Mouse (Mus musculus) CH12.LX (cell line): Measurements from ENCODE around the gene Gm595. TPM values are rescaled to one million over a fixed set of nuclear protein-coding genes. Genes with fewer than 3 reads are reported as not detected.

Source experiments
- DNase-seq: peaks from one replicate; pipeline ENCODE4 v3.0.0-alpha.2; 2013; ENCODE audit errors: extremely low read depth
- H3K27ac ChIP-seq: 2 replicates; pipeline ENCODE4 v1.5.1; 2012; ENCODE audit warnings: low read depth, mild to moderate bottlenecking, control low read depth, moderate library complexity; ENCODE audit not compliant: insufficient read depth
- H3K27me3 ChIP-seq: replicated peaks from 2 replicates; pipeline ENCODE3; 2012; ENCODE audit warnings: inconsistent platforms
- H3K36me3 ChIP-seq, 2 experiments: replicated peaks in 1 of 2; 2 replicates each; pipeline versions ENCODE3 to v1.6.1; 2012; ENCODE audit warnings: inconsistent platforms in 1 of 2, low read length in 1 of 2, mild to moderate bottlenecking in 1 of 2, mixed read lengths in 1 of 2, moderate library complexity in 1 of 2; ENCODE audit not compliant: control insufficient read depth in 1 of 2, insufficient read depth in 1 of 2
- H3K4me1 ChIP-seq, 2 experiments: 2 replicates each; pipeline ENCODE4 v1.6.1; 2012; ENCODE audit warnings: inconsistent platforms in 1 of 2, moderate library complexity in 1 of 2; ENCODE audit not compliant: insufficient read depth in 2 of 2, control insufficient read depth in 1 of 2
- H3K4me2 ChIP-seq: 2 replicates; pipeline ENCODE4 v1.6.1; 2012; ENCODE audit warnings: low read depth, mild to moderate bottlenecking, control low read depth; ENCODE audit not compliant: poor library complexity, insufficient read depth, severe bottlenecking
- H3K4me3 ChIP-seq, 3 experiments: fragments of 150-350 bp in 1 of 3; sonication (generic) in 1 of 3; replicated peaks in 1 of 3; 2 replicates each; pipeline versions ENCODE3 to v1.5.1; 2011 to 2012; ENCODE audit warnings: low read depth in 2 of 3, low read length in 2 of 3, mild to moderate bottlenecking in 2 of 3, moderate library complexity in 2 of 3, control low read depth in 1 of 3, improper control_type of control experiment in 1 of 3, inconsistent platforms in 1 of 3, mixed read lengths in 1 of 3; ENCODE audit not compliant: poor library complexity in 1 of 3
- H3K79me2 ChIP-seq: replicated peaks from 2 replicates; pipeline ENCODE4 v1.6.1; 2012; ENCODE audit warnings: mild to moderate bottlenecking, moderate library complexity; ENCODE audit not compliant: control insufficient read depth, poor library complexity, insufficient read depth, severe bottlenecking; ENCODE audit errors: extremely low read depth
- H3K9ac ChIP-seq: 2 replicates; pipeline ENCODE4 v1.6.1; 2012; ENCODE audit warnings: low read depth, mild to moderate bottlenecking, control low read depth, moderate library complexity; ENCODE audit not compliant: insufficient read depth
- H3K9me3 ChIP-seq: replicated peaks from 2 replicates; pipeline ENCODE3; 2012; ENCODE audit warnings: low read length, inconsistent platforms, mixed read lengths
- BHLHE40 ChIP-seq: IDR thresholded peaks from 2 replicates; pipeline ENCODE4 v1.6.1; 2011; ENCODE audit warnings: mild to moderate bottlenecking, low read depth, low read length, improper control_type of control experiment
- CHD1 ChIP-seq: IDR thresholded peaks from 2 replicates; pipeline ENCODE4 v1.6.1; 2012; ENCODE audit warnings: low read depth, low read length, improper control_type of control experiment, inconsistent platforms
- CHD2 ChIP-seq: IDR thresholded peaks from 2 replicates; pipeline ENCODE4 v1.6.1; 2011; ENCODE audit warnings: low read length, improper control_type of control experiment
- ELF1 ChIP-seq: IDR thresholded peaks from 2 replicates; pipeline ENCODE4 v1.6.1; 2014; ENCODE audit warnings: low read depth, mild to moderate bottlenecking, inconsistent platforms, low read length, improper control_type of control experiment
- JUND ChIP-seq: conservative IDR thresholded peaks from 2 replicates; pipeline ENCODE4 v1.6.1; 2011; ENCODE audit warnings: low read depth, low read length, improper control_type of control experiment
- MAFK ChIP-seq: IDR thresholded peaks from 2 replicates; pipeline ENCODE4 v1.6.1; 2011; ENCODE audit warnings: low read length, improper control_type of control experiment; ENCODE audit not compliant: insufficient replicate concordance
- MAX ChIP-seq: IDR thresholded peaks from 2 replicates; pipeline ENCODE4 v1.6.1; 2011; ENCODE audit warnings: low read length, improper control_type of control experiment
- MAZ ChIP-seq: IDR thresholded peaks from 2 replicates; pipeline ENCODE4 v1.6.1; 2012; ENCODE audit warnings: low read depth, mild to moderate bottlenecking, inconsistent platforms, low read length, improper control_type of control experiment, moderate library complexity
- MXI1 ChIP-seq: IDR thresholded peaks from 2 replicates; pipeline ENCODE4 v1.6.1; 2011; ENCODE audit warnings: mild to moderate bottlenecking, low read depth, low read length, improper control_type of control experiment
- NRF1 ChIP-seq: IDR thresholded peaks from 2 replicates; pipeline ENCODE4 v1.6.1; 2014; ENCODE audit warnings: low read depth, mild to moderate bottlenecking, inconsistent platforms, low read length, improper control_type of control experiment, moderate library complexity
- PAX5 ChIP-seq: IDR thresholded peaks from 2 replicates; pipeline ENCODE4 v1.6.1; 2012; ENCODE audit warnings: low read length, inconsistent platforms, mixed read lengths
- POLR2A ChIP-seq: IDR thresholded peaks from 2 replicates; pipeline ENCODE4 v1.6.1; 2011; ENCODE audit warnings: low read depth, mild to moderate bottlenecking, improper control_type of control experiment, low read length
- RAD21 ChIP-seq: IDR thresholded peaks from 2 replicates; pipeline ENCODE4 v1.6.1; 2011; ENCODE audit warnings: low read depth, mild to moderate bottlenecking, low read length, improper control_type of control experiment, moderate library complexity
- SMC3 ChIP-seq: IDR thresholded peaks from 2 replicates; pipeline ENCODE4 v1.6.1; 2011; ENCODE audit warnings: low read depth, low read length, improper control_type of control experiment
- TBP ChIP-seq: conservative IDR thresholded peaks from 2 replicates; pipeline ENCODE4 v1.6.1; 2011; ENCODE audit warnings: low read depth, low read length, improper control_type of control experiment
- TCF12 ChIP-seq: IDR thresholded peaks from 2 replicates; pipeline ENCODE4 v1.6.1; 2014; ENCODE audit warnings: low read depth, mild to moderate bottlenecking, inconsistent platforms, low read length, improper control_type of control experiment
- UBTF ChIP-seq: IDR thresholded peaks from 2 replicates; pipeline ENCODE4 v1.6.1; 2012; ENCODE audit warnings: low read depth, mild to moderate bottlenecking, inconsistent platforms, low read length, improper control_type of control experiment, moderate library complexity
- USF1 ChIP-seq: IDR thresholded peaks from 2 replicates; pipeline ENCODE4 v1.6.1; 2014; ENCODE audit warnings: low read depth, mild to moderate bottlenecking, inconsistent platforms, low read length, improper control_type of control experiment
- ZC3H11A ChIP-seq: IDR thresholded peaks from 2 replicates; pipeline ENCODE4 v1.6.1; 2012; ENCODE audit warnings: low read depth, mild to moderate bottlenecking, inconsistent platforms, low read length, improper control_type of control experiment
- ZKSCAN1 ChIP-seq: IDR thresholded peaks from 2 replicates; pipeline ENCODE4 v1.6.1; 2012; ENCODE audit warnings: low read depth, inconsistent platforms, low read length, improper control_type of control experiment, borderline replicate concordance
- dilution Hi-C: fragments of 300-500 bp; cut with MboI; formaldehyde crosslinking; loops from 2 replicates; pipeline ENCODE4 v1.14.3; 2020; ENCODE audit warnings: low sequenced_read_pairs; ENCODE audit not compliant: extremely low pct_unique_long_range_greater_than_20kb, extremely low pct_ligation_motif_present
- in situ Hi-C: fragments of 300-500 bp; cut with MboI; formaldehyde crosslinking; loops from 3 replicates; pipeline ENCODE4 v1.14.3; 2019; ENCODE audit warnings: low sequenced_read_pairs, low pct_ligation_motif_present, low pct_unique_long_range_greater_than_20kb, mixed read lengths
- polyA plus RNA-seq: library from polyadenylated mRNA; unstranded; fragments of >175 nt; gene quantifications from 2 replicates; pipeline ENCODE4 v1.2.1, GENCODE M21; 2012; ENCODE audit warnings: low read depth; ENCODE audit not compliant: insufficient read length
- total RNA-seq, 2 experiments: library from RNA; depleted of rRNA; stranded (reverse); fragments of 300-350 nt in 1 of 2; fragments of >200 nt in 1 of 2; gene quantifications; 2 replicates each; pipeline ENCODE4 v1.2.3; 2012 to 2014

Gene Gm595
- total RNA-seq (2012; rRNA removed) (not detected in 2 replicates), total RNA-seq (2014; rRNA removed) (not detected in 2 replicates), polyA plus RNA-seq (not detected in 2 replicates)

GRCm38 (mm10) chrX:48877613-48878012 is at the start of gene Gm595:
TSS of gene Gm595 (minus strand) at chrX:48877713.
- no peak for DNase-seq
- dilution Hi-C loops = no loop called here
- Histone ChIP-seq H3K36me3 (no peaks in the 10 kb centered on the region), H3K4me3 (no peak within 1 kb of the TSS), H3K27ac (no peak within 1 kb of the TSS), H3K27me3 (no peaks in the 10 kb centered on the region), H3K4me1 (no peaks in the 10 kb centered on the region), H3K9me3 (no peaks in the 10 kb centered on the region), H3K4me2 (no peak within 1 kb of the TSS), H3K79me2 (no peaks in the 10 kb centered on the region), H3K9ac (no peak within 1 kb of the TSS)
- TF ChIP-seq TCF12 (no peak), NRF1 (no peak), ZKSCAN1 (no peak), SMC3 (no peak), CHD1 (no peak), CHD2 (no peak), TBP (no peak), JUND (no peak), ZC3H11A (no peak), ELF1 (no peak), POLR2A (no peak), USF1 (no peak), MAFK (no peak), MXI1 (no peak), MAZ (no peak), PAX5 (no peak), UBTF (no peak), BHLHE40 (no peak)
- in situ Hi-C loops = no loop called here

- no peaks in the 10 kb centered on the region for H3K27me3 ChIP-seq
- no peak for DNase-seq
- in situ Hi-C loops = loop anchor here (25.0 kb wide), 1 partner anchor 404 kb away; no protein-coding TSS in a partner anchor
- TF ChIP-seq RAD21 (no peak; the same call in 1 of the 2 replicates), MAX (no peak), ZKSCAN1 (no peak)
- TF ChIP-seq, all 38 proteins: peak for 0
- no peaks in the 10 kb centered on the region for H3K79me2 ChIP-seq
- H3K4me1 ChIP-seq = no peaks in the 10 kb centered on the region
- H3K4me2 ChIP-seq = no peak overlapping the region
- no peak overlapping the region for H3K9ac ChIP-seq
- H3K27ac ChIP-seq = no peak overlapping the region
- H3K36me3 ChIP-seq = no peaks in the 10 kb centered on the region
- H3K4me3 ChIP-seq = no peak overlapping the region
- dilution Hi-C loops = no loop called here
- no peaks in the 10 kb centered on the region for H3K9me3 ChIP-seq
Observed at GRCm38 (mm10) chrX:48908421-48908820, 30.9 kb upstream of the Gm595 start.
